Mouse (Mus musculus): ENCODE results near the gene Cmklr1. TPM values are rescaled to one million over a fixed set of nuclear protein-coding genes. Genes with fewer than 3 reads are reported as not detected.

Cmklr1 gene
- polyA plus RNA-seq, 1 experiment: 9.6 TPM

- no peak for TF ChIP-seq POLR2A (IDR thresholded peaks at IDR 0.05; ENCODE audit: low read depth, low read length)
- TF ChIP-seq CTCF (IDR thresholded peaks at IDR 0.05; ENCODE audit: extremely low read depth, insufficient read length, insufficient replicate concordance, low read depth, low read length): no peak
- no peak overlapping the region for H3K4me3 ChIP-seq (ENCODE audit: low read depth, low read length)
Observed at GRCm38 (mm10) chr5:113674851-113675250, 24.6 kb upstream of the Cmklr1 start.

DNA sequence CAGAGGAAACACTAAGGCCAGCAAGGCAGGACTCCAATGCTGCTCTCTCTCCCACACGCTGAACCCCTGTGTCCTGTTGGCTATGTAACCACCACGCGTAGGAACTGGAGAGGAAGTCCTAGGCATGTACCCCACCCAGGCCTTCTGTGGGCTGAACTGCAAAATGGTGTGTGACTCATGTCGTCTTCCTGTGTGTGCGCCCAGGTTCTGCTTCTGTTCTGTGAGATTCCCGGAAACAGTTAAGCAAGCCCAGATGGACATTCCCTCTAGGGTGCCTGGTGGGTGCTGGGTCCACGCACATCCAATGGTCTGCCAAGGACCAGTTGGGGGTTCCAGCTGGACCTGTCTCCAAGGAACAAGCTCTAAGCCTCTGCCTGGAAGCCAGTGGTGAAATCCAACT lies 22.2 kb upstream of the Cmklr1 start:
- Histone ChIP-seq H3K27me3 (ENCODE audit: control insufficient read depth, insufficient read depth, low read length) (no peaks in the 10 kb centered on the region), H3K4me3 (ENCODE audit: low read depth, low read length) (no peak overlapping the region), H3K36me3 (ENCODE audit: control insufficient read depth, insufficient read depth, low read length) (no peaks in the 10 kb centered on the region), H3K27ac (ENCODE audit: insufficient read depth, low read depth, low read length) (no peak overlapping the region), H3K4me1 (ENCODE audit: control insufficient read depth, insufficient read depth, insufficient read length, low read length) (0 out of 2 replicates have a peak, but pooled peaks cover 2% of the 10 kb centered on the region)
- 67% methylated on average over 7 of the region's 7 CpGs for whole genome bisulfite sequencing
- TF ChIP-seq CTCF (IDR thresholded peaks at IDR 0.05; ENCODE audit: extremely low read depth, insufficient read length, insufficient replicate concordance, low read depth, low read length): no peak
- TF ChIP-seq POLR2A (IDR thresholded peaks at IDR 0.05; ENCODE audit: low read depth, low read length): no peak

More at GRCm38 (mm10) chr5:113674851-113675250, 24.6 kb upstream of the Cmklr1 start:
- H3K27me3 ChIP-seq (ENCODE audit: control insufficient read depth, insufficient read depth, low read length): no peaks in the 10 kb centered on the region
- WGBS: 37% methylated on average over 7 of the region's 7 CpGs
- H3K27ac ChIP-seq (ENCODE audit: insufficient read depth, low read depth, low read length): no peak overlapping the region
- H3K36me3 ChIP-seq (ENCODE audit: control insufficient read depth, insufficient read depth, low read length): no peaks in the 10 kb centered on the region
- 0 out of 2 replicates have a peak, but pooled peaks cover 2% of the 10 kb centered on the region for H3K4me1 ChIP-seq (ENCODE audit: control insufficient read depth, insufficient read depth, insufficient read length, low read length)

DNA sequence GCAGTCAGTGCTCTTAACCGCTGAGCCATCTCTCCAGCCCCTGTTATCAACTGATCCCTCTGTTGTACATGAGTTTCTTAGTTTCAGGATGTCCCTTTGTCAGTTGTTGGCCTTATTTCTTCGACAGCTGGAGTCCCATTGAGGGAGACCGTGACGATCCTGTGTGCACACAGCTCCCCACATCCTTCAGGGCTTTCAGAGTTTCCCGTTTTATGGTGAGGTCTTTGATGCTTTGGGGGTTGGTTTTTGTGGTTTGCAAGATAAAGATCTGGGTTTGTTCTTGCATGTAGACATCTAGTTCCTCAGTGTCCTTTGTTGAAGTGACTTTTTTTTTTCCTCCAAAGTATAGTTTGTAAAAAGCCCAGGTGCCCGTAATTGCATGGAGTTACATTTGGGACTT lies 20.4 kb upstream of the Cmklr1 start:
- Histone ChIP-seq H3K36me3 (ENCODE audit: control insufficient read depth, insufficient read depth, low read length) (no peaks in the 10 kb centered on the region), H3K27ac (ENCODE audit: insufficient read depth, low read depth, low read length) (no peak overlapping the region)
- 65% methylated on average over 6 of the region's 6 CpGs for WGBS

DNA sequence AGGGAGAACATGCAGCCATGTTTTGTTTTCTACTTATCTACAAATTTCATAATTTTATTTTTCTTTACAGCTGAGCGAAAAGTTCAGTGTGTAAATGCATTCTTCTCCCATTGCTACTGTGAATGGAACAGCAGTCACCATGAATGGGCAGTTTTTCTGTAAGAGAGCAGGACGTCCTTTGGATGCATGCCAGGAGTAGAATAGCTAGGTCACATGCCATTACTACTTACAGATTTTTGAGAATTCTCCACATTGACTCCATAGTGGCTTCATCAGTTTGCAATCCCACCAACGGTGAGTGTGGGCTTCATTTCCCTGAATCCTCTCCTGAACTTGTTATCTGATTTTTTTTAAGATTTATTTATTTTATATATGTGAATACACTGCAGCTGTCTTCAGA lies 19.9 kb upstream of the Cmklr1 start:
- 53% methylated on average over 3 of the region's 3 CpGs for WGBS
- no peak overlapping the region for H3K4me3 ChIP-seq (ENCODE audit: low read depth, low read length)

More for the DNA sequence above, 20.4 kb upstream of the Cmklr1 start:
- H3K4me1 ChIP-seq (ENCODE audit: control insufficient read depth, insufficient read depth, insufficient read length, low read length): 0 out of 2 replicates have a peak, but pooled peaks cover 2% of the 10 kb centered on the region
- no peak for TF ChIP-seq CTCF (IDR thresholded peaks at IDR 0.05; ENCODE audit: extremely low read depth, insufficient read length, insufficient replicate concordance, low read depth, low read length)
- TF ChIP-seq POLR2A (IDR thresholded peaks at IDR 0.05; ENCODE audit: low read depth, low read length): no peak
- H3K4me3 ChIP-seq (ENCODE audit: low read depth, low read length): no peak overlapping the region
- H3K27me3 ChIP-seq (ENCODE audit: control insufficient read depth, insufficient read depth, low read length): no peaks in the 10 kb centered on the region

DNA sequence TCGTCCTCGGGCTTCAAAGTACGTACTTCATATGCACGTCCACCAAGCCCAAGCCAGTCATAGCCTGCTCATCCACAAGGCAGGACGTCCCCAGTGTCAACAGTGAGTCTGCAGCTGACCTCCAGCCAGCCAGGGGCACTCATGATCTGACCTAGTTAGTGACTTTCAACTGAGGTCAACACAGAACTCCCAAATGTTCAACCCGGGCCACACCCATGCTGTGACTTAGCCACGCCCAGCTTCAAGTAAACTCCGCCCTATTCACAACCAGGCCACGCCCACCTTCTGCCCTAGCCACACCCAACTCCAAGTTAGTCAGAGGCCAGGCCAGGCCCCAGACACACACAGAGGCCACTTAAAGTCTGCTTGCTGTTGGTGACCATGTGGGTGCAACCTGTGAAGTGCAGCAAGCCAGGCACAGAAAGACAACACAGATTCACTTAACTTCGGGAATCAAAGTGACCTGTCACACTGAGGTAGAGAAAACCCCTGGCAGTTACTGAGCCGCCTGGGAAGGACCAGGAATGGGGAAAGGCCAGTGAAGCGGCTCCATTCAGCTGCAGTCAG lies 14.5 kb upstream of the Cmklr1 start:
- no peaks in the 10 kb centered on the region for H3K36me3 ChIP-seq (ENCODE audit: control insufficient read depth, insufficient read depth, low read length)
- 71% methylated on average over 12 of the region's 12 CpGs for WGBS

More for the DNA sequence above, 19.9 kb upstream of the Cmklr1 start:
- H3K36me3 ChIP-seq (ENCODE audit: control insufficient read depth, insufficient read depth, low read length): no peaks in the 10 kb centered on the region
- 0 out of 2 replicates have a peak, but pooled peaks cover 2% of the 10 kb centered on the region for H3K4me1 ChIP-seq (ENCODE audit: control insufficient read depth, insufficient read depth, insufficient read length, low read length)
- no peak overlapping the region for H3K27ac ChIP-seq (ENCODE audit: insufficient read depth, low read depth, low read length)
- TF ChIP-seq CTCF (IDR thresholded peaks at IDR 0.05; ENCODE audit: extremely low read depth, insufficient read length, insufficient replicate concordance, low read depth, low read length): no peak
- TF ChIP-seq POLR2A (IDR thresholded peaks at IDR 0.05; ENCODE audit: low read depth, low read length): no peak
- H3K27me3 ChIP-seq (ENCODE audit: control insufficient read depth, insufficient read depth, low read length): no peaks in the 10 kb centered on the region

DNA sequence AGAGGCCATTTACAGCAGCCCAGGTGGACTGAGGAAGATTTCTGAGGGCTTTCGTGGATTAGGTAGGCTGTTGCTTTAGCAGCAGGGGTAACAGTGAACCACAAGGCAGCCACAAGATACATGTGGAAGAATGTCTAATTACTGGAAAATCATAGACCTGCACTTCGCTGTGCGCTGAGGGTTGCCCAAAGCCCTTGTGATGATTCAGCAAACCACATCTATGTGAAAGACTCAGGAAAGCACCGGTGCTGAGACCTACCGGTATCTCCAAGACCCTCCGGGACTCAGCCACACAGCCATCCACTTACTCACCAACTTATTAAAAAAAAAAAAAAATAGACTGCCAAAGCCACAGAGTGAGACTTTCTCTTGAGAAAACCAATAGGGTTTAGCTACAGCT lies 13.9 kb upstream of the Cmklr1 start:
- H3K27ac ChIP-seq (ENCODE audit: insufficient read depth, low read depth, low read length): no peak overlapping the region
- H3K4me1 ChIP-seq (ENCODE audit: control insufficient read depth, insufficient read depth, insufficient read length, low read length): no peaks in the 10 kb centered on the region
- TF ChIP-seq POLR2A (IDR thresholded peaks at IDR 0.05; ENCODE audit: low read depth, low read length) (no peak), CTCF (IDR thresholded peaks at IDR 0.05; ENCODE audit: extremely low read depth, insufficient read length, insufficient replicate concordance, low read depth, low read length) (no peak)
- WGBS: 84% methylated on average over 6 of the region's 6 CpGs
- H3K27me3 ChIP-seq (ENCODE audit: control insufficient read depth, insufficient read depth, low read length): no peaks in the 10 kb centered on the region
- no peak overlapping the region for H3K4me3 ChIP-seq (ENCODE audit: low read depth, low read length)
- no peaks in the 10 kb centered on the region for H3K36me3 ChIP-seq (ENCODE audit: control insufficient read depth, insufficient read depth, low read length)

More for the DNA sequence above, 14.5 kb upstream of the Cmklr1 start:
- Histone ChIP-seq H3K4me3 (ENCODE audit: low read depth, low read length) (no peak overlapping the region), H3K27ac (ENCODE audit: insufficient read depth, low read depth, low read length) (no peak overlapping the region), H3K27me3 (ENCODE audit: control insufficient read depth, insufficient read depth, low read length) (no peaks in the 10 kb centered on the region), H3K4me1 (ENCODE audit: control insufficient read depth, insufficient read depth, insufficient read length, low read length) (no peaks in the 10 kb centered on the region)
- TF ChIP-seq POLR2A (IDR thresholded peaks at IDR 0.05; ENCODE audit: low read depth, low read length): no peak
- TF ChIP-seq CTCF (IDR thresholded peaks at IDR 0.05; ENCODE audit: extremely low read depth, insufficient read length, insufficient replicate concordance, low read depth, low read length): no peak

DNA sequence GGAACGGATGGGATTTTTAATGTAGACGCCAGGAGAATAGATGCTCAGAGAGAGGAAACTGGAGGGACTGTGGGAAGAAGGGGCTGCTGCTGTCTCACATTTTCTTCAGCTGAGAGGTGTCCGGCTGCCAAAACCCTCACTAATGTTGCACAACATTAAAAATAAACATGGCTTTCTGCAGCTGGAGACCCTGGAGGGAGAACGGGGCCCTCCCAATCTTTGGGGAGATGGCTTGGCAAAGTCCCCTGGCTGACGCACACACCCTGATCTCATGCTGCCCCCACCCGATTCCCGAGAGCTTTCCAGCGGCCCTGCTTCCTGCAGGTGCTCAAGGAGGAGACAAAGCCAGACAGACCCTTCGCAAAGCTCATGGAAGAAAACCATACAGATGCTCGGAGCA lies 10.6 kb upstream of the Cmklr1 start:
- WGBS: 64% methylated on average over 10 of the region's 10 CpGs
- Histone ChIP-seq H3K27me3 (ENCODE audit: control insufficient read depth, insufficient read depth, low read length) (no peaks in the 10 kb centered on the region), H3K4me3 (ENCODE audit: low read depth, low read length) (no peak overlapping the region), H3K27ac (ENCODE audit: insufficient read depth, low read depth, low read length) (no peak overlapping the region), H3K36me3 (ENCODE audit: control insufficient read depth, insufficient read depth, low read length) (no peaks in the 10 kb centered on the region), H3K4me1 (ENCODE audit: control insufficient read depth, insufficient read depth, insufficient read length, low read length) (no peaks in the 10 kb centered on the region)
- TF ChIP-seq POLR2A (IDR thresholded peaks at IDR 0.05; ENCODE audit: low read depth, low read length) (no peak), CTCF (IDR thresholded peaks at IDR 0.05; ENCODE audit: extremely low read depth, insufficient read length, insufficient replicate concordance, low read depth, low read length) (no peak)

All from small intestine, adult 2 months (tissue).